ENCODE assay signal across 18 mouse cellular contexts in the genomic region with DNA sequence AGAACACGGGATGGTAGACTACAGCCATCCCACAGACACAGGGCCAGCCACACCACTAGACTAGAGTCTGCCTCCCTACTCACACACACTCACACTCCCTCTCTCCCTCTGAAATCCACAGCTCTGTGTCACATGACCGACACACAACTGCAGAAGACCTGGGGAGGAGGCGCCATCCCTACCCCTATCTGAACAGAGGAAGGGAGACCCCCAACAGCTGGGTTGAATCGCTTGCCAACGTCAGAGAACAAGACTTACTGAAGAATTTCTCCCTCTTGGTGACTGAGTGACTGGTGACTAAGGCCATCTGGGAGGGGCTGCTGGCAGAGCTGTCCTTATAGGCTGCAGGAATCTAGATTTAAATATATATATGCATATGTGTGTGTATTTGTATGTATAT.
DNase-seq lines count a peak whose midpoint lies in the region; ATAC-seq lines count a peak whose summit lies in the region.
"Had no signal": no experiment of that assay in that cellular context is flagged by ENCODE, and none has a peak within 500 bp of the region (broad histone marks: within the 10 kb centered on the region; RNA-seq: fewer than 3 reads in every experiment).

No protein-coding gene starts in this region.

- no peaks in the 10 kb centered on the region for H3K27me3 ChIP-seq in heart, embryonic 12.5 days (replicated peaks)
- H3K27me3 ChIP-seq in lung, embryonic 16.5 days (ENCODE audit: control insufficient read depth, insufficient read depth, low read depth, low read length), result no peaks in the 10 kb centered on the region
- no peaks in the 10 kb centered on the region for H3K27me3 ChIP-seq in embryonic facial prominence, embryonic 12.5 days
- H3K27me3 ChIP-seq: neural tube, embryonic 12.5 days had no signal

- H3K4me2 ChIP-seq in heart, embryonic 12.5 days, result no peak overlapping the region
- no peak overlapping the region for H3K4me2 ChIP-seq in lung, embryonic 16.5 days (ENCODE audit: low read depth, low read length)
- H3K4me2 ChIP-seq in embryonic facial prominence, embryonic 12.5 days (replicated peaks), result no peak overlapping the region
- H3K4me2 ChIP-seq: neural tube, embryonic 12.5 days had no signal

- H3K36me3 ChIP-seq in heart, embryonic 12.5 days, result no peaks in the 10 kb centered on the region
- H3K36me3 ChIP-seq in lung, embryonic 16.5 days (ENCODE audit: control insufficient read depth, insufficient read depth, low read length), result no peaks in the 10 kb centered on the region
- no peaks in the 10 kb centered on the region for H3K36me3 ChIP-seq in embryonic facial prominence, embryonic 12.5 days
- H3K36me3 ChIP-seq: neural tube, embryonic 12.5 days had no signal

- no peak overlapping the region for H3K4me3 ChIP-seq in heart, embryonic 12.5 days
- no peak overlapping the region for H3K4me3 ChIP-seq in lung, embryonic 16.5 days (ENCODE audit: low read length)
- no peak overlapping the region for H3K4me3 ChIP-seq in embryonic facial prominence, embryonic 12.5 days
- H3K4me3 ChIP-seq: erythroblast, embryonic 14.5 days; left cerebral cortex, adult 2 months; neural tube, embryonic 12.5 days had no signal

- no peaks in the 10 kb centered on the region for H3K9me3 ChIP-seq in heart, embryonic 12.5 days (replicated peaks)
- no peaks in the 10 kb centered on the region for H3K9me3 ChIP-seq in lung, embryonic 16.5 days (ENCODE audit: control insufficient read depth, low read length)
- no peaks in the 10 kb centered on the region for H3K9me3 ChIP-seq in embryonic facial prominence, embryonic 12.5 days
- H3K9me3 ChIP-seq: neural tube, embryonic 12.5 days had no signal

- H3K4me1 ChIP-seq in heart, embryonic 12.5 days (replicated peaks), result peaks cover 44% of the 10 kb centered on the region
- peaks cover 35% of the 10 kb centered on the region for H3K4me1 ChIP-seq in lung, embryonic 16.5 days (replicated peaks; ENCODE audit: control insufficient read depth, insufficient read depth, low read length)
- H3K4me1 ChIP-seq in embryonic facial prominence, embryonic 12.5 days, result peaks cover 42% of the 10 kb centered on the region

- 0 out of 2 replicates have a peak, but pooled peaks have one; percentile 10 for ATAC-seq in heart, embryonic 12.5 days (ENCODE audit: insufficient number of reproducible peaks, low FRiP score)
- peak; percentile 86 for ATAC-seq in lung, embryonic 16.5 days (ENCODE audit: low read depth)
- no peak for ATAC-seq in embryonic facial prominence, embryonic 12.5 days (ENCODE audit: insufficient number of reproducible peaks, insufficient read depth, low FRiP score, low TSS enrichment)
- ATAC-seq: forebrain, embryonic 14.5 days had no signal

- 43% methylated on average over 5 of the region's 5 CpGs for WGBS in heart, embryonic 12.5 days
- 26% methylated on average over 5 of the region's 5 CpGs for WGBS in lung, embryonic 16.5 days
- 66% methylated on average over 5 of the region's 5 CpGs for WGBS in embryonic facial prominence, embryonic 12.5 days

- peak overlapping the region; percentile 80 for H3K27ac ChIP-seq in heart, embryonic 12.5 days (ENCODE audit: poor library complexity, severe bottlenecking)
- H3K27ac ChIP-seq in lung, embryonic 16.5 days (ENCODE audit: low read length), result peak overlapping the region; percentile 81
- peak overlapping the region; percentile 76 for H3K27ac ChIP-seq in embryonic facial prominence, embryonic 12.5 days
- H3K27ac ChIP-seq: left cerebral cortex, adult 2 months; neural tube, embryonic 12.5 days had no signal

- intact Hi-C loops in heart, postnatal 14 days (cut with DNase I), result loop anchor here (10.0 kb wide), 1 partner anchor 107 kb away; no protein-coding TSS in a partner anchor

- no peak for DNase-seq in heart, postnatal 14 days
- DNase-seq in lung, adult 18-20 months, result no peak
- peak; percentile 61 for DNase-seq in lung, postnatal 10 days
- DNase-seq in spleen, postnatal 4 days (ENCODE audit: low spot score in 2 of 2), result no peak
- DNase-seq in right cerebral cortex, adult 2 months (ENCODE audit: low spot score in 2 of 2), result no peak
- DNase-seq: adrenal gland, adult 2 months; cerebellum, adult 9-11 months; kidney, adult 8-10 months; kidney, postnatal 25 days; right cerebral cortex, postnatal 14 days; thymus, postnatal 36 days had no signal

- no peak overlapping the region for H3K9ac ChIP-seq in heart, embryonic 12.5 days
- H3K9ac ChIP-seq in lung, embryonic 16.5 days (ENCODE audit: low read length), result no peak overlapping the region
- H3K9ac ChIP-seq in embryonic facial prominence, embryonic 12.5 days, result no peak overlapping the region
- H3K9ac ChIP-seq: neural tube, embryonic 12.5 days had no signal
